Mouse (Mus musculus): ENCODE results near the gene Arid1b. TPM values are rescaled to one million over a fixed set of nuclear protein-coding genes. Genes with fewer than 3 reads are reported as not detected.

Gene Arid1b
- polyA plus RNA-seq, 1 experiment from 2014 or later = 46.4 TPM

DNA sequence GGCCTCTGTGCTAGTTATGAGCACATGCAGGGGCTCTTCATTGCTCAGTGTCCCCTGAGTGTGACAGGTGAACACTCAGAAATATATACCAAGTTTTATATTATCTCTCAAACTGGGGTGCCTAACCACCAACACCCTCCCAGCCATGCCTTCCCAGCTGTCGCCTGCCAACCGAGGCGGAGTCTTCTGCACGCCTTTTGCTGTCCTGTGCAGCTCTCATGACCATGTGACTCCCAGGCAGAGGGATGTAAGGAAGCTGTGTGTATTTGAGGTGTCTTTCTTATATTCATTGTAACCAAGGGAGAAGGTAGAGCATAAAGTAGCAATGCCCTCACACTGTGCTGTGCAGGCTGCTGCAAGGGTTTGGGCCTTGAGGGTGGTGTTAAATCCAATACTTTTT is 268.7 kb downstream of the Arid1b start:
- ATAC-seq = no peak
- TF ChIP-seq CTCF (IDR thresholded peaks at IDR 0.05) = no peak
- no peaks in the 10 kb centered on the region for H3K27me3 ChIP-seq
- no peak for DNase-seq (ENCODE audit: low read depth, low spot score)
- in situ Hi-C loops (cut with MboI; ENCODE audit: low pct_unique_long_range_greater_than_20kb) = no loop called here
- ChIA-PET POLR2A (no interaction called here), CTCF (interaction anchor here (1.0 kb wide), 1 partner anchor 140 kb away, joined by 4 read pairs; no protein-coding TSS in a partner anchor)

DNA sequence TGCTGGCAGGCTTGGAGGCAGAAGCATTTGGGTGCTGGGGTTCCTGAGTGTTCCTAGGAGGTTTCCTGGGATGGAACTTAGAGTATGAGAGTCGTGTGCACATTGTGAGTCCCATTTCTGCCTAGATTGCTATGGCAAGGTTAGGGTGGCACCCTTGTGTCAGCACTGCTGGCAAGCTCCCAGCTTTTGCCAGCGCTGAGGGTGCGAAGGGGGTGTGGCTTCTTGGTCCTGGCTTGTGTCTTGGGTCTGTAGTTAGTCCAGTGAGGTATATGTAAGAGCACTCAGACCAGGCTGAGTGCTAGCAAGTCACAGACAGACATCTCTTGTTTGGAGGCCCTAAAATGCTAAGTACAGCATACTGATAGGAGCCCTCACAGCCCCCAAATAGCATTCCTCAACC is 270.7 kb downstream of the Arid1b start:
- POLR2A ChIA-PET = no interaction called here
- in situ Hi-C loops (cut with MboI; ENCODE audit: low pct_unique_long_range_greater_than_20kb) = no loop called here
- H3K27me3 ChIP-seq = no peaks in the 10 kb centered on the region
- DNase-seq (ENCODE audit: low read depth, low spot score) (no peak), ATAC-seq (no peak)
- TF ChIP-seq CTCF (IDR thresholded peaks at IDR 0.05) = no peak
- CTCF ChIA-PET = interaction anchor here (1.8 kb wide), 1 partner anchor 13 kb away, joined by 6 read pairs; no protein-coding TSS in a partner anchor

DNA sequence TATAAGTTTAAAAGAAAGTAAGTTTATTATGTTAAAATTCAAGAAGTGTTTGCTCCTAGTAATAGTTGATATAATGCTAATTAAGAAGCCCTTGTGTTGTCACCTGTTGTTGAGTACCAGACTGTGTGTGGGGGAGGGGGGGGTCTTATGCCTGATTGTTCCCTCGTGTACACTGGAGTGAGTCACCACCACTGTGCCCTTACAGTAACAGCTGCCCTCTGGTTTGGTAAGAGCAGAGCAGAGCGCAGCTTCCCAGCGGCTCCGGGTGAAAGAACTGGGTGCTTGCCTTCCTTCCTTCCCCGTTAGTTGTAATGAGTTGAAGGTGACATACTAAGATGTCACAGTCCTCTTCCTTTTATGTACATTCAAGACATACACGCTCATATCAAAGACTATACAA is 271.5 kb downstream of the Arid1b start:
- POLR2A ChIA-PET = interaction anchor here (0.6 kb wide), 1 partner anchor 254 kb away, joined by 6 read pairs; no protein-coding TSS in a partner anchor
- DNase-seq (ENCODE audit: low read depth, low spot score) (no peak), ATAC-seq (no peak)
- in situ Hi-C loops (cut with MboI; ENCODE audit: low pct_unique_long_range_greater_than_20kb) = no loop called here
- no peaks in the 10 kb centered on the region for H3K27me3 ChIP-seq
- no peak for TF ChIP-seq CTCF (IDR thresholded peaks at IDR 0.05)
- CTCF ChIA-PET = interaction anchor here (1.4 to 1.8 kb wide), 2 partner anchors 14 to 22 kb away, joined by 3 to 6 read pairs; no protein-coding TSS in a partner anchor

DNA sequence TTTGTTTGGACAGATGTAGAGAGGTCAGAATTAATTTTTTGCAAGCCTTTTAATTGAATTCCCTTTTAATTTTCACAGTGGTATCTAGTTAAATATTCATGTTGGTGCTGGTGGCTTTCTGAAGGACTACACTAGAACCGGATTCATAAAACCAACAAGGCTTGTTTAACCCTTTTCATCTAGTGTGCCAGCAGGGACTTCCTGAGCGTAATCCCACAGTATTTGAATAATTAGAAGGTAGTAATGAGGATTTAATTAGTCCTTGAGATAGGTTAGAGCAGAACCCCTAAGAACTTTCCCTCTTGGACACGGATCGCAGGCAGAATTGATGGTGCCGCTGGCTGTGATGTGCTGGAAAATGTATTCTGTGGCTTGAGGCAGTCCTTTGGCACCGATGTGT is 273.6 kb downstream of the Arid1b start:
- ChIA-PET CTCF (no interaction called here), POLR2A (no interaction called here)
- no peak for TF ChIP-seq CTCF (IDR thresholded peaks at IDR 0.05)
- ATAC-seq (no peak), DNase-seq (ENCODE audit: low read depth, low spot score) (no peak)
- H3K27me3 ChIP-seq = no peaks in the 10 kb centered on the region
- in situ Hi-C loops (cut with MboI; ENCODE audit: low pct_unique_long_range_greater_than_20kb) = no loop called here

DNA sequence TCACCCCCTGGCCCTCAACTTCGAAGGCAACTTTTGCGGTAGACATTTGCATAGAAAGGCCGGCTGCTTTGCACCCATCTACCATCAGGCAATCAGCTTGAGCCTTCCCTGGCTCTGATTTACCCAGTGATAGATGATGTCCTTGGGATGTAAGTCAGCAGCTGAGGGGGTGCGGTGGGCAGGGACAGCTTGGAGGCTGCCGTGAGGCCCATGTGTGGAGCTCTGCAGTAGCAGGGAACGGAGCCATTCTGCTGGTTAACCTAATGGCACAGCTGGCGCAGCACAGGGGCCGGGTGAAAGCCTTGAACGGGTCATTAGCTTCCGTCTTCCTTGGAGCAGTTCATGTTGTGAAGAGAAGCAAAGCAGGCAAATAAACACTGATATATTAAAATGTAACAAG is 275.2 kb downstream of the Arid1b start:
- no peaks in the 10 kb centered on the region for H3K27me3 ChIP-seq
- in situ Hi-C loops (cut with MboI; ENCODE audit: low pct_unique_long_range_greater_than_20kb) = no loop called here
- ChIA-PET POLR2A (no interaction called here), CTCF (interaction anchor here (0.7 kb wide), 1 partner anchor 16 kb away, joined by 3 read pairs; no protein-coding TSS in a partner anchor)
- DNase-seq (ENCODE audit: low read depth, low spot score) (no peak), ATAC-seq (no peak)
- TF ChIP-seq CTCF (IDR thresholded peaks at IDR 0.05) = no peak

DNA sequence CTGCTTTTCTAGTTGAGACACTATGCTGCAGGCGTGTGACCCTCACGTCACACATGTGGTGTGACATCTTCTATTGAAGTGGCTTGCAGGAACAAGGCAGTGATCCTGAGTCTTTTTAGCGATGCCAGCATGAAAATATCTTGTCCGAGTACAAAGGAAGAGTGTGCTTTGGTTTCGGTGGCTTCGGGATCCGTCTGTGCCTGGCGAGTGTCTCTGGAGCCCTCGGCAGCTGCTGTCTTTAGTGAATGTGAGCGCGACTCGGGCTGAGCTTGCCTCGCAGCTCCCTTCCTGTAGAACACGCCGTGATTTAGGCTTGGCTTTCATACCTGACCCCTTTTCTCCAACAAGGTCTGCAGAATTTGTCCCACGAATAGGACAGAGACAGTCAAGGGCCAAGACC is 275.6 kb downstream of the Arid1b start:
- TF ChIP-seq CTCF (IDR thresholded peaks at IDR 0.05) = no peak
- ChIA-PET POLR2A (no interaction called here), CTCF (no interaction called here)
- no peaks in the 10 kb centered on the region for H3K27me3 ChIP-seq
- ATAC-seq (no peak), DNase-seq (ENCODE audit: low read depth, low spot score) (no peak)
- in situ Hi-C loops (cut with MboI; ENCODE audit: low pct_unique_long_range_greater_than_20kb) = no loop called here

DNA sequence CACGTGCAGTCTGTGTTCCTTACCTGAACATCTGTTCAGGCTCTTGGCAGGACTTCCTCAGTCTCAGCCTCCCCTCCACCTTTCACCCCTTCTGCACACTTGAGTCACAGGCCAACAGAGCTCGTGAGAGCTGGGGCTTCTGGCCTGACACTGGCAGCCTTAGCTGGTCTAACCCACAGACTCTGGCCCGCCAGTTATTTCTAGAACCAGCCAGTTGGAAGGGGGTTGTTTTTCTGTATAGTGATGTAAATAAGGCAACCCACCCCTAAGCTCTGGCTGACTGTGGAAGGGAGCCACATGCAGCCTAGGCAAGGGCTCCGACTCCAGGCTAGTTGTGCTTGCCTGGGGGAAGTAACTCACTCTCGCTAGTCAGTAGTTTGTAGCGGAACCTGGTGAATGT is 276.7 kb downstream of the Arid1b start:
- in situ Hi-C loops (cut with MboI; ENCODE audit: low pct_unique_long_range_greater_than_20kb) = no loop called here
- no peak for TF ChIP-seq CTCF (IDR thresholded peaks at IDR 0.05)
- DNase-seq (ENCODE audit: low read depth, low spot score) (no peak), ATAC-seq (no peak)
- POLR2A ChIA-PET = no interaction called here
- H3K27me3 ChIP-seq = no peaks in the 10 kb centered on the region
- CTCF ChIA-PET = no interaction called here

DNA sequence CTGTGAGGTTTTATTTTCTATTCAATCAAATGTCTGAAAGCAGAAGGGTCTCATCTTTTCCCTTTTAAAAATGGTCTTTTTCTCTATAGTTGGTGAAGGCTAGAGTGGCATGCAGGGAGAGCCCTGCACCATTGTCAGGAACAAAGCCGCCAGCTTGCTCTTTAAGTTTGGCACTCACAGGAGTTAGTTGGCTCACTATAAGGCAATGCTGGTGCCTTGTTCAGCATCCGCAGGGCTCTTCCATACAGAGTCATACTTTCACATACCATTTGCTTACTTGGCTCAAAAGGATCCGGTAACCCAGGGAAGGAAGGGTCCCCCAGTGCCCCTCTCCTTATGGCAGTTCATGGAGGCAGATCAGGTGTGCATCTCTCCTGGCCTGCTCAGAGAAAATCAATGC is 279.0 kb downstream of the Arid1b start:
- POLR2A ChIA-PET = no interaction called here
- H3K27me3 ChIP-seq = no peaks in the 10 kb centered on the region
- CTCF ChIA-PET = interaction anchor here (1.1 kb wide), 1 partner anchor 21 kb away, joined by 3 read pairs; no protein-coding TSS in a partner anchor
- no peak for TF ChIP-seq CTCF (IDR thresholded peaks at IDR 0.05)
- DNase-seq (ENCODE audit: low read depth, low spot score) = no peak
- no peak for ATAC-seq
- in situ Hi-C loops (cut with MboI; ENCODE audit: low pct_unique_long_range_greater_than_20kb) = no loop called here

DNA sequence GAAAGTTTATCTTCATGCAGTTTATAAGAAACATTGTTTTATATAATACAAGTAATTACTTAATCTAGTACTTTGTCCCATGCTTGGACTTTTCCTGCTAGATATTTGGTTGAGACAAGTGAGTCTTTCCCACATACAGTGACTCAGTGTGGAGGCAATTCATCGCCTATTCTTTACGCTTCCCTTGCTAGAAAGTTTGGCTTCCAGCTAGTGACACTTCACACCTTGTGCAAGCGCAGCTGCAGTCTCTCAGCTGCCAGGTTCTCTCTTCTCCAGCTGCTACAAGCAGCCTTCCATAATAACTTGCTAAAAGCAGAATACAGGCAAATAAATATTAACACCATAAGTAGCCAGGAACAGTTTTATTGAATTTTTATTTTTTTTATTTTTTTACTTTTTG is 279.6 kb downstream of the Arid1b start:
- CTCF ChIA-PET = no interaction called here
- in situ Hi-C loops (cut with MboI; ENCODE audit: low pct_unique_long_range_greater_than_20kb) = no loop called here
- POLR2A ChIA-PET = interaction anchor here (0.6 kb wide), 1 partner anchor 602 kb away, joined by 3 read pairs; no protein-coding TSS in a partner anchor
- H3K27me3 ChIP-seq = no peaks in the 10 kb centered on the region
- ATAC-seq = no peak
- no peak for TF ChIP-seq CTCF (IDR thresholded peaks at IDR 0.05)
- DNase-seq (ENCODE audit: low read depth, low spot score) = no peak

DNA sequence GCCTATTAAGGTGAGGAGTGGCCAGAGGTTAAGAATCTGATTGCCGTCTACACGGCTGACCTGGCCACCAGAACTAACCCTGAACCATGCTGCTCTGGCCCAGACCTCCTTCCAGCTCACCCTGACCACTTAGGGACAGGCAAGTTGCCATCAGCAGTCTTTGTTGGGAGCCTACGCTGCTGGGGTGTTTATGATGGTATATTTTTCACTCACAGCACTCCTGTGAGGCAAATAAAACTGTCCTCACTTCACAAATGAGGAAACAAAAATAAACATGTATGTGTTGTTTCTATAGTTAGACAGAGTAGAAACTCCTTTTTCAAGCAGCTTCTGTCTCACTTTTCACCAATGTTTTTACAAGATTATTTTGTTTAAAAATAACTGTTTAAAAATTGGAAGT is 280.3 kb downstream of the Arid1b start:
- DNase-seq (ENCODE audit: low read depth, low spot score) (no peak), ATAC-seq (no peak)
- no peak for TF ChIP-seq CTCF (IDR thresholded peaks at IDR 0.05)
- CTCF ChIA-PET = no interaction called here
- in situ Hi-C loops (cut with MboI; ENCODE audit: low pct_unique_long_range_greater_than_20kb) = no loop called here
- POLR2A ChIA-PET = interaction anchor here (0.6 kb wide), 1 partner anchor 603 kb away, joined by 3 read pairs; no protein-coding TSS in a partner anchor
- no peaks in the 10 kb centered on the region for H3K27me3 ChIP-seq

DNA sequence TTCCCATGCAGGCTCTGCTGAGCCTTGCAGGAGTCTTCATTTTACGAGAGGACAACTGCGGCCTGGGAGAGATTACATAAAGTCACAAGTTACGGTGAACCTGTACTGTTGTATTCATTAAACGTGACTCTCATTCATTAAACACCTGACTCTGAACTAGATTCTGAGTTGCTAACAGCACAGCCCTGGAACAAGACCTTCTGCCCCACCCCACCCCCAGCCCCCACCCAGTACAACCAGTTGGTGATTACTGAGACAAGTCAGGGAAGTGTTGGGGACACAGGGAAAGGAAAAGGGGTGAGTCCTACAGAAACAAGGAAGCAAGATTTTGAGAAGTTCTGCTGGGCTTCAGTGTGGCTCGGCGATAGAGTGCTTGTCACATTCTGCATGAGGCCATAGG is 281.6 kb downstream of the Arid1b start:
- DNase-seq (ENCODE audit: low read depth, low spot score) (no peak), ATAC-seq (no peak)
- H3K27me3 ChIP-seq = no peaks in the 10 kb centered on the region
- TF ChIP-seq CTCF (IDR thresholded peaks at IDR 0.05) = no peak
- in situ Hi-C loops (cut with MboI; ENCODE audit: low pct_unique_long_range_greater_than_20kb) = no loop called here
- ChIA-PET POLR2A (no interaction called here), CTCF (no interaction called here)
